Mouse (Mus musculus) lung, adult 18-20 months (tissue): ENCODE measurements around the gene Fat2.

Source experiments
- DNase-seq, 2 experiments: peaks; one replicate each; pipeline ENCODE4 v3.0.0; 2022; ENCODE audit warnings: mixed read lengths in 2 of 2

The Fat2 gene

GRCm38 (mm10) chr11:55239496-55239895 lies 96.9 kb downstream of the Fat2 start:
- DNase-seq = no peak

- no peak for DNase-seq
Measured at GRCm38 (mm10) chr11:55236815-55237214, 99.5 kb downstream of the Fat2 start.

DNA sequence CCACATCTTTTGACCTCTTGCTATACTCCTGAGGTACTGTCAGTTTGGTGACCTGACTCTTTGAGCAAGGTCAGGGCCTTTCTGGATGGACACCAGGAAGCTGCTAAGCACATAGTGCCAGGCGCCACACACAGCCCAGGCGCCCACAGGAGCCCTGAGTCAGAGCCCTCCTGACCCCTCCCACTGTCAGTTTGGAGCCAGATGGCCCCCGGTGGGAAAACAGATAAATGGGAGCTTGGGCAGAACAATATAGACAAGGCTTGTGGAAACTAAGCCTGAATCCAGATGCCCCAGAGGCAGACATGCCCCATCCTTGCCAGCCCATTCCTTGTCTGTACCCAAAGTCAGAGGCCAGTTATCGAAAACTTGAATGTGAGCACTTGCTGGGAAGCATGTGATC lies 101.6 kb downstream of the Fat2 start:
- DNase-seq = no peak

- DNase-seq = no peak
Measured at GRCm38 (mm10) chr11:55234288-55234687, 102.1 kb downstream of the Fat2 start.

DNA sequence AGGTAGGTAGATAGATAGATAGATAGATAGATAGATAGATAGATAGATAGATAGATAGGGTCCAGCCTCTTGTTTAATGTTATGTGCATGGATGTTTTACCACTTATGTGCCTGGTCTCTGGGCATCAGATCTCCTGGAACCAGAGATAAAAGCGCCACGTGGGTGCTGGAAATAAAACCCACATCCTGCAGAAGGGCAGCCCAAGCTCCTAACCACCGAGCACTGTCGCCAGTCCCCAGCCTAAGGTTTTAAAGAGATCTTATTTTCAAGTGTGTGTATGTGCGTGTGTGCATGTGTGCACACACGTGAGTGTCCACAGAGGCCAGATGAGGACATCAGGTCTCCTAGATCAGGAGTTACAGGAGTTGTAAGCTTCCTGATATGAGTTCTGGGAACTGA lies 105.3 kb downstream of the Fat2 start:
- DNase-seq = no peak

- DNase-seq = no peak
Measured at GRCm38 (mm10) chr11:55221306-55221705, 115.1 kb downstream of the Fat2 start.

DNA sequence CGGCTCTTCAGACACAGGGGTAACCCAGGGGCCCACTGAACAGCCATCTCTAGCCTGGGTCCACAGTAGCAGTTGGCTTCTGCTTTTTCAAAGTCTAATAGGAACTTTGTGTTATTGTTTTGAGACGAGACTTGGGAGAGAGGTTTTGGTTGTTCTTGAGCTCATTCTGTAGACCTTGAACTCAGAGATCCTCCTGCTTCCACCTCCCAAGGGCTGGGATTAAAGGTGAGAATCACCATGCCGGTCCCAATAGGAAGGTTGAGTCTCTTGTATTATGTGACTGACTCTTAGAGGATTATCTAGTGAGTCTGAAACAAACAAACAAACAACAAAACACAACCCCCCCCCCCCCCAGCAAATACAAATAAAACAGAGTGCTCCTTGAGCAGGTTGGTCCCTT lies 117.9 kb downstream of the Fat2 start:
- DNase-seq = no peak

- no peak for DNase-seq
Measured at GRCm38 (mm10) chr11:55217880-55218279, 118.5 kb downstream of the Fat2 start.

GRCm38 (mm10) chr11:55217418-55217817 lies 118.9 kb downstream of the Fat2 start:
- DNase-seq = no peak

DNA sequence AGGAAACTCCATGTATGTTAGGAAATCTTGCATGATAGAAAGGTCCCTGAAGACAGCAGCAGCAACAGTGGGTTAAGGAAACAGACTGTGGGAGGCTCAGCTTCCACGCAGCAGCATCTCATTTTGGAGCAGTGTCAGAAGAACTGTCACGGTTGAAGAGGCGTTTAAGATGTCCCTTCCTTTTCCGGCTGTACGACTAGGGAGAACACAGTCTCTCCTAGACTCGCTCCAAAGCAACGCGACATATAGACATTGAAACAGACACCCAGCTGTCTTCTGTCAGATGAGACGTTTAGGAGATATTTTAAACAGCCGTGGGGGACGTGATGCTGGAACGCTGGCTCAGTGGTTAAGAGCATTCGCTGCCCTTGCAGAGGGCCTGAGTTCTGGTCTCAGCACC lies 119.5 kb downstream of the Fat2 start:
- DNase-seq = no peak

DNA sequence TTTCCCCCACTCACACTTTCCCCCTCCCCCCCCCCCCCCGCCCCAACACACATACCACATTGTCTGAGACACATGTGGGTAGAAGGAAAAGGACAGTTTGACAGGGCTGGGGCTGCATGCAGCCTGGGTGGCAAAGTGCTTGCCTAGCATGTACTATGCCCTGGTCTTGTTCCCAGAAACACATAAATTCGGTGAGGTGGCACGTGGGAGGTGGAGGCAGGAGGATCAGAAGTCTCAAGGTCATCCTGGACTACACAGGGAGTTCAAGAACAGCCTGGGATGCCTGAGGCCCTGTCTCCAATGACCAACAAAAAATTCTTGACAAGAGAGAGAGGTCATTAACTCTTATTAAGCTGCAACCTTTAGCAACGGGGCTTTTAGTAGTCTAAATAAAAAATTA lies 120.3 kb downstream of the Fat2 start:
- no peak for DNase-seq

GRCm38 (mm10) chr11:55214978-55215377 lies 121.4 kb downstream of the Fat2 start:
- DNase-seq = peak; percentile 17 to 41

DNA sequence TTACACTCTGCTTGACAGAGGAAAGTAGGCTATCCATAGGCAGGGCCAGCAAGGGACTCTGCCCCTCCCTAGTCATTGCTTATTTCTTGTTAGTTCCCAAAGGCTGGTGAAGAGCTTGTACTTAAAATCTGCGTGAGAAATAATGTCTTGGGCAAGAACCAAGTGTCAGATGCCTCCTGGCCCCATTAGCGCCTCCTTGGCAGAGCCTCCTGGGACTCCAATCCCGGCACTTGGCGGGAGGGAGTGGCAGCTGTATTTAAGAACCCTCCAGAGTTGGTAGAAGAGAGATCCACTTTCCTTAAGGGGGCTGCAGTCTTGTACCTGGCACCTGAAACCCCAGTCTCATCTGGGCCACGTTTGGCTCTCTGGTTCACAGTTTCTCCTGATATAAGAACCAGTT lies 122.2 kb downstream of the Fat2 start:
- peak; percentile 26 to 29 for DNase-seq

DNA sequence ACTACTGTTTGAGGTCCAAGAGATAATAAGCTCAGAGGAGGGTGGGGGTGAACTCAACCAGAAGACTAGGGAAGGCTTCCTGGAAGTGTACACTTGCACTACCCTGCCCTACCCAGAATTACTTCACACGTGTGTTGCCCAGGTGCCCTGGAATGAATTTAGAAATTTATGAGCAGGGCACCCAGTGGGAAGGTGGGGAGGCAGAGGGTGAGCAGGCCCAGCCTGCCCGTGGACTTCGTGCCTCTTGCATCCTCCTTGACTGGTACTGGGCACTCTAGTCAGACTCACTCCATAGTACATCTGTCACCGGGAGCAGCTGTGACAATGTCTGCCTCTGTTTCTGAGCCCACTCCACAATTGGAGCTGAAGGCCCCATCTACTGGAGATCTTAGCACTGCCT lies 122.8 kb downstream of the Fat2 start:
- no peak for DNase-seq

- no peak for DNase-seq
Measured at GRCm38 (mm10) chr11:55209626-55210353, 126.6 kb downstream of the Fat2 start.

GRCm38 (mm10) chr11:55209032-55209431 lies 127.3 kb downstream of the Fat2 start:
- no peak for DNase-seq

- peak; percentile 24 to 26 for DNase-seq
Measured at GRCm38 (mm10) chr11:55208001-55208690, 128.2 kb downstream of the Fat2 start.

DNA sequence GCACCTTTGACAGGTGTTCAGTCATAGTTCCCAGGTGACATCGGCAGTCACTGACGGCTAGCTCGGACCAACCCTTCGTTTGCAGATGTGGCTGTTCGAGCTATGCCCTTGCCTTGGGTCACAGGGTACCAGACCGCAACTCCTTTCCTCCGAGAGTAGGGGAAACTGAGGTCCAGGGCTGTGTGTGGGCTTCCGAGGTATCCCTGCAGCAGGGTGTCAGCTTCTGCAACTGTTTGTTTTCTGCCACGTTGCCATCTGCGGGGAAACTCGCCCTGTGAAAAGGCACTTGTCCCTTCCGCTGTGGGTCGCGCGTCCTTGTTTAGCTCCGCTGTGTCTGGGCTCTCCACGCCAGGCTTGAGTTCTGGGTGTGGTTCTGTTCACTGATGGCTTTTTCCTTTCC lies 131.8 kb downstream of the Fat2 start:
- DNase-seq = peak; percentile 19 to 21

GRCm38 (mm10) chr11:55204159-55204596 lies 132.2 kb downstream of the Fat2 start, which contains the start of gene Slc36a1:
TSS of gene Slc36a1 (plus strand) at chr11:55204350.
- DNase-seq = peak; percentile 93 to 95
